Mouse (Mus musculus) liver, postnatal 0 days (tissue): ENCODE results near the gene Wdr59. TPM values are rescaled to one million over a fixed set of nuclear protein-coding genes. Genes with fewer than 3 reads are reported as not detected.

ENCODE experiments used
- ATAC-seq: fragments of 200-750 bp; cut with Nextera tagmentation; 2 replicates; pipeline ENCODE4 v1.8.0; 2017; ENCODE audit warnings: mild to moderate bottlenecking, moderate library complexity
- DNase-seq: peaks from one replicate; pipeline ENCODE4 v3.0.0-alpha.2; 2016
- H3K27ac ChIP-seq: fragments of 300-500 bp; sonication (generic); 2 replicates; pipeline ENCODE4 v1.5.1; 2014; ENCODE audit warnings: antibody characterized with exemption, moderate library complexity, mild to moderate bottlenecking, low read depth
- H3K27me3 ChIP-seq: fragments of 300-500 bp; sonication (generic); 2 replicates; pipeline ENCODE4 v1.6.1; 2014; ENCODE audit warnings: low read length, control low read depth, mixed read lengths; ENCODE audit not compliant: insufficient read depth
- H3K36me3 ChIP-seq: fragments of 300-500 bp; sonication (generic); replicated peaks from 2 replicates; pipeline ENCODE4 v1.6.1; 2014; ENCODE audit warnings: mild to moderate bottlenecking, control low read depth, low read length, moderate library complexity, mixed read lengths; ENCODE audit not compliant: insufficient read depth
- H3K4me1 ChIP-seq: fragments of 300-500 bp; sonication (generic); 2 replicates; pipeline ENCODE4 v1.6.1; 2014; ENCODE audit warnings: antibody characterized with exemption, mild to moderate bottlenecking, control low read depth; ENCODE audit not compliant: insufficient read depth
- H3K4me2 ChIP-seq: fragments of 300-500 bp; sonication (generic); 2 replicates; pipeline ENCODE4 v1.6.1; 2014; ENCODE audit warnings: low read depth, mild to moderate bottlenecking, low read length, moderate library complexity, mixed read lengths
- H3K4me3 ChIP-seq: fragments of 300-500 bp; sonication (generic); 2 replicates; pipeline ENCODE4 v1.5.1; 2014; ENCODE audit warnings: low read depth, low read length
- H3K9ac ChIP-seq: fragments of 300-500 bp; sonication (generic); replicated peaks from 2 replicates; pipeline ENCODE4 v1.6.1; 2014; ENCODE audit warnings: mild to moderate bottlenecking, moderate library complexity
- H3K9me3 ChIP-seq: fragments of 300-500 bp; sonication (generic); 2 replicates; pipeline ENCODE4 v1.6.1; 2016; ENCODE audit warnings: mild to moderate bottlenecking, control low read depth, low read length, mixed read lengths
- CTCF ChIP-seq: sonication (generic); IDR thresholded peaks from 2 replicates; pipeline ENCODE4 v1.5.1; 2016; ENCODE audit warnings: antibody characterized with exemption, low read depth
- EP300 ChIP-seq: IDR thresholded peaks from 2 replicates; pipeline ENCODE4 v1.6.1; 2016; ENCODE audit warnings: antibody characterized with exemption, low read depth, mild to moderate bottlenecking
- WGBS: fragments of 180-500 bp; shearing (Covaris S2); extraction: QIAGEN DNeasy Blood & Tissue Kit; methylation state at CpG from one replicate; pipeline ENCODE4 v1.1.7; 2014; ENCODE audit not compliant: insufficient replicate concordance; 5-methylcytosine and 5-hydroxymethylcytosine counted together
- polyA plus RNA-seq: library from polyadenylated mRNA; unstranded; fragments of >200 nt; fragmentation: Nextera tagmentation; extraction: Ambion mirVana; gene quantifications from 2 replicates; pipeline ENCODE4 v1.2.1, GENCODE M21; 2015

Gene Wdr59
- polyA plus RNA-seq, 1 experiment from 2014 or later = 0.92 TPM

- ATAC-seq = no peak
- H3K9ac ChIP-seq = no peak overlapping the region
- H3K4me3 ChIP-seq = no peak overlapping the region
- H3K27ac ChIP-seq = no peak overlapping the region
- H3K36me3 ChIP-seq = 0 out of 2 replicates have a peak, but pooled peaks cover 2% of the 10 kb centered on the region
- peaks cover 8% of the 10 kb centered on the region for H3K4me1 ChIP-seq
- WGBS = 70% methylated on average over 8 of the region's 8 CpGs
- H3K4me2 ChIP-seq = no peak overlapping the region
- no peak for DNase-seq
- H3K27me3 ChIP-seq = no peaks in the 10 kb centered on the region
- no peaks in the 10 kb centered on the region for H3K9me3 ChIP-seq
- TF ChIP-seq EP300 = no peak
- TF ChIP-seq CTCF = no peak
Observed at GRCm38 (mm10) chr8:111551511-111552130, 29.7 kb upstream of the Wdr59 start.

GRCm38 (mm10) chr8:111550002-111550870 lies 28.3 kb upstream of the Wdr59 start:
- ATAC-seq (no peak), DNase-seq (no peak)
- Histone ChIP-seq H3K9ac (no peak overlapping the region), H3K4me1 (peaks cover 15% of the 10 kb centered on the region), H3K27me3 (no peaks in the 10 kb centered on the region), H3K27ac (0 out of 2 replicates have a peak overlapping the region, but pooled peaks have one; percentile 53), H3K4me3 (no peak overlapping the region), H3K36me3 (0 out of 2 replicates have a peak, but pooled peaks cover 2% of the 10 kb centered on the region), H3K9me3 (no peaks in the 10 kb centered on the region), H3K4me2 (peak overlapping the region; percentile 18; the same call in 1 of the 2 replicates)
- TF ChIP-seq CTCF (no peak), EP300 (no peak)
- 57% methylated on average over 9 of the region's 9 CpGs for WGBS

- ATAC-seq (no peak), DNase-seq (no peak)
- Histone ChIP-seq H3K9ac (no peak overlapping the region), H3K9me3 (no peaks in the 10 kb centered on the region), H3K4me2 (no peak overlapping the region), H3K36me3 (0 out of 2 replicates have a peak, but pooled peaks cover 2% of the 10 kb centered on the region), H3K27me3 (no peaks in the 10 kb centered on the region), H3K27ac (no peak overlapping the region), H3K4me3 (no peak overlapping the region), H3K4me1 (peaks cover 19% of the 10 kb centered on the region)
- 83% methylated on average over 6 of the region's 6 CpGs for WGBS
- TF ChIP-seq EP300 = no peak
- TF ChIP-seq CTCF = no peak
Observed at GRCm38 (mm10) chr8:111548201-111548600, 26.3 kb upstream of the Wdr59 start.

GRCm38 (mm10) chr8:111547144-111547543 lies 25.3 kb upstream of the Wdr59 start:
- DNase-seq (no peak), ATAC-seq (no peak)
- H3K9me3 ChIP-seq = no peaks in the 10 kb centered on the region
- H3K4me2 ChIP-seq = no peak overlapping the region
- 82% methylated on average over 3 of the region's 3 CpGs for WGBS
- 0 out of 2 replicates have a peak, but pooled peaks cover 2% of the 10 kb centered on the region for H3K36me3 ChIP-seq
- H3K4me1 ChIP-seq = peaks cover 19% of the 10 kb centered on the region
- no peak overlapping the region for H3K9ac ChIP-seq
- H3K4me3 ChIP-seq = no peak overlapping the region
- TF ChIP-seq CTCF (no peak), EP300 (no peak)
- H3K27me3 ChIP-seq = no peaks in the 10 kb centered on the region
- no peak overlapping the region for H3K27ac ChIP-seq

GRCm38 (mm10) chr8:111545406-111546156 lies 23.7 kb upstream of the Wdr59 start:
- Histone ChIP-seq H3K4me1 (peaks cover 21% of the 10 kb centered on the region), H3K36me3 (0 out of 2 replicates have a peak, but pooled peaks cover 2% of the 10 kb centered on the region), H3K4me2 (no peak overlapping the region), H3K27ac (peak overlapping the region; percentile 29; the same call in 1 of the 2 replicates), H3K9ac (no peak overlapping the region), H3K27me3 (no peaks in the 10 kb centered on the region), H3K4me3 (no peak overlapping the region), H3K9me3 (no peaks in the 10 kb centered on the region)
- ATAC-seq (no peak), DNase-seq (no peak)
- 59% methylated on average over 8 of the region's 8 CpGs for WGBS
- TF ChIP-seq EP300 = no peak
- no peak for TF ChIP-seq CTCF
